Mouse (Mus musculus): ENCODE results near the gene Rapgef5. TPM values are rescaled to one million over a fixed set of nuclear protein-coding genes. Genes with fewer than 3 reads are reported as not detected.
A peak's percentile ranks its signal among the peaks of the same experiment; 100 is the strongest.

The Rapgef5 gene
- polyA plus RNA-seq, 1 experiment from 2014 or later: 17.9 TPM

DNA sequence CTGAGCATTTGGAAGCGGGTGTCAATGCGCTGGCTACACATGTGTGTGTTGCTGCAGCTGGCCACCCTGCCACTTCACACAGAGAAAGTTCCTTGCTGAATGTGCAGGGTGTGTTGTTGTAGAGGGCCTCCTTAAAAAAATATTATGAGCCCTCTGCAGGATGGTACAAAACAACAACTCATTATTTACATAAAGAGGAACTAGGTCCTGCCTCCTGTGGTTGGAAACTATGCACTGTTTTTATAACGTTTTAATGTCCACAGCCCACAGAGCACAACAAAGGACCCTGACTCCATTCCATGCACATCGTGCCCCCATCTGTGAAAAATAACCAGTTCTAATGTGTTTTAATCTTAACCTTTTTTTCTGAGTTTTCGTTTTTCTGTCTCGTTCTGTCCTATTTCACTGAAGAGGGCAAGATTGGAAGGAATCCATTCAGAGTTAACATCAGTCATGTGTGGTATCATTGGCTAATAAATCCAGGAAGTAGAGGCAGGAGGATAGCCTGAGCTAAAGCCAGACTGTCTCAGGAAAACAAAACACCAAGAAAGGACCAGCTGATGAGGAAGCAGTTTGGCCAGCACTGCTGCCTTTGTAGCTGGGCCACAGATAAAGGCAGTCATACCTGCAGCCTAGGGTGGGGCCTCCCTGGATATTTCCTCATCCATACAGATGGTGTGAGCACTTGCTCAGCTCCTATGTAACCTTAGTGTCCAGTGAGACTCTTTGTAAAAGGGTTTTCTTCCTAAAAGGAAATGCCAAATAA, 123.3 kb downstream of the Rapgef5 start:
- Histone ChIP-seq H3K9ac (ENCODE audit: low read depth, low read length) (no peak overlapping the region), H3K9me3 (ENCODE audit: control insufficient read depth, low read length) (no peaks in the 10 kb centered on the region), H3K4me2 (replicated peaks; ENCODE audit: low read depth, low read length) (no peak overlapping the region), H3K27ac (ENCODE audit: low read depth, low read length) (no peak overlapping the region), H3K4me1 (ENCODE audit: control insufficient read depth, insufficient read depth, low read length) (peaks cover 3% of the 10 kb centered on the region; the same call in 1 of the 2 replicates), H3K4me3 (ENCODE audit: low read length) (no peak overlapping the region), H3K27me3 (ENCODE audit: control insufficient read depth, insufficient read depth, low read length) (no peaks in the 10 kb centered on the region), H3K36me3 (ENCODE audit: control insufficient read depth, insufficient read depth, low read length) (no peaks in the 10 kb centered on the region)
- 59% methylated on average over 6 of the region's 6 CpGs for WGBS
- ATAC-seq (ENCODE audit: low FRiP score, low TSS enrichment): no peak

DNA sequence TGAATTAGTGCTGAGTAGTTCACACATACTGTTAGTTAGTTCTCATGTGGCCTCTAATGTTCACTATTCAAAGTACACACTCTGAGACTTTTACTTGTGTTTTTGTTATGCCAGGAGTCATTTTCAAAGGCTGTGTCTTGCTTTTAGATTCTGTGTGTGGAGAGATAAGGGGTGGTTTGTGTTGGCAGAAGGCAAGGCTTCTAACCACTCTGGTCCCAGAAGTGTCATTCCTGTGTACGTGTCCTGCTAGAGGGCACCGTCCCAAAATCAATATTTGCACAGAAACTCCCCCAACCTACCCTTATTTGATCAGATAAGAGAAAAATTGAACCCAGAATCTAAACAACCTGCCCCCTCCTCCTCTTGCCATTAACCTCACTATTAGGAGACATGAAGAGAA, 126.2 kb downstream of the Rapgef5 start:
- no peaks in the 10 kb centered on the region for H3K4me1 ChIP-seq (ENCODE audit: control insufficient read depth, insufficient read depth, low read length)
- H3K4me2 ChIP-seq (replicated peaks; ENCODE audit: low read depth, low read length): no peak overlapping the region
- WGBS: 37% methylated on average over 2 of the region's 2 CpGs
- no peaks in the 10 kb centered on the region for H3K9me3 ChIP-seq (ENCODE audit: control insufficient read depth, low read length)
- H3K27me3 ChIP-seq (ENCODE audit: control insufficient read depth, insufficient read depth, low read length): no peaks in the 10 kb centered on the region
- no peak overlapping the region for H3K4me3 ChIP-seq (ENCODE audit: low read length)
- no peaks in the 10 kb centered on the region for H3K36me3 ChIP-seq (ENCODE audit: control insufficient read depth, insufficient read depth, low read length)
- H3K27ac ChIP-seq (ENCODE audit: low read depth, low read length): no peak overlapping the region
- H3K9ac ChIP-seq (ENCODE audit: low read depth, low read length): no peak overlapping the region
- no peak for ATAC-seq (ENCODE audit: low FRiP score, low TSS enrichment)

DNA sequence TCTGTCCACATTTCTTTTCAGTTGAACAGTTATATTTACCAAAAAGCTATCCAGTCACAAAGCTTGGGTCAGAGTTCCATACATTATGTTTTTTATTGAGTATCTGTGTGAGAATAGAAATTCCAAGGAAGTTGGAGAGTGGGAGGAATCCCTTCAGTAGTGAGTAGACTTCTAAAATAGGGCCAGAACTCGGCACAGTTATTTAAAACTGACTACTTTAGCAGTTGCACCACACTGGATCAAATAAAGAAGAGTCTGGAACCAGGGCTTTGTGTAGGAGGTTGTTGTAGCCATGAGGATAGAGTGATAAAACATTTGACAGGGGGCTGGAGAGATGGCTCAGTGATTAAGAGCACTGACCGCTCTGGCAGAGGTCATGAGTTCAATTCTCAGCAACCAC, 129.5 kb downstream of the Rapgef5 start:
- no peak overlapping the region for H3K27ac ChIP-seq (ENCODE audit: low read depth, low read length)
- H3K9ac ChIP-seq (ENCODE audit: low read depth, low read length): no peak overlapping the region
- no peak overlapping the region for H3K4me3 ChIP-seq (ENCODE audit: low read length)
- no peaks in the 10 kb centered on the region for H3K4me1 ChIP-seq (ENCODE audit: control insufficient read depth, insufficient read depth, low read length)
- H3K9me3 ChIP-seq (ENCODE audit: control insufficient read depth, low read length): no peaks in the 10 kb centered on the region
- no peaks in the 10 kb centered on the region for H3K36me3 ChIP-seq (ENCODE audit: control insufficient read depth, insufficient read depth, low read length)
- ATAC-seq (ENCODE audit: low FRiP score, low TSS enrichment): no peak
- no peaks in the 10 kb centered on the region for H3K27me3 ChIP-seq (ENCODE audit: control insufficient read depth, insufficient read depth, low read length)
- H3K4me2 ChIP-seq (replicated peaks; ENCODE audit: low read depth, low read length): no peak overlapping the region
- WGBS: 66% methylated on average over 2 of the region's 2 CpGs

DNA sequence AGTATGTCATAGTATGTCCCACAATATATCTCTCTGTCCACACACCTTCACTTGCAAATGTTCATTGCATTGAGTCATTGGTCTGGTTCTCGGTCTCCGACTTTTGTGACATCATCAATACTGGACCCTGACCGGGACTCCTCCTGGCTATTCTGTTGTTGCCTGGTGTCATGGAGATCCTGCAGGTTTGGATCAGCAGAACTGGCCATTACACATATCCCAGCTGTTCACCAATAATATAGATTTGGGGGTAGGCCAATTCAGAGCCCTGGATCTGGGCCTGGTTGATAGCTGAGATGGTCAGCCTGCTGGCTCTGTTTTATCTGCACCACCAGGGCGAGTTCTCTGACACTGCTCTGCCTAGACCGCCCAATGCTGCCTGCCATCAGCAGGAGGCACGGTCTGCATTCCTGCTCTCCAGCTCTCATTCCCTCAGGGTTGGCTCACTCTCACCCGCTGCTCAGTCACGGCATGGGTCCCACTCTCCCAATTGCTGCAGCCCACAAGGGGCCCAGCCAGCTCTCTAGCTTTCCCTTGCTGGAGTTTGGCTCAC, 137.7 kb downstream of the Rapgef5 start:
- ATAC-seq (ENCODE audit: low FRiP score, low TSS enrichment): peak; percentile 39; the same call in 1 of the 2 replicates
- no peak overlapping the region for H3K9ac ChIP-seq (ENCODE audit: low read depth, low read length)
- H3K9me3 ChIP-seq (ENCODE audit: control insufficient read depth, low read length): no peaks in the 10 kb centered on the region
- no peak overlapping the region for H3K27ac ChIP-seq (ENCODE audit: low read depth, low read length)
- no peaks in the 10 kb centered on the region for H3K27me3 ChIP-seq (ENCODE audit: control insufficient read depth, insufficient read depth, low read length)
- 82% methylated on average over 8 of the region's 8 CpGs for WGBS
- no peak overlapping the region for H3K4me2 ChIP-seq (replicated peaks; ENCODE audit: low read depth, low read length)
- H3K4me1 ChIP-seq (ENCODE audit: control insufficient read depth, insufficient read depth, low read length): no peaks in the 10 kb centered on the region
- H3K4me3 ChIP-seq (ENCODE audit: low read length): no peak overlapping the region
- H3K36me3 ChIP-seq (ENCODE audit: control insufficient read depth, insufficient read depth, low read length): no peaks in the 10 kb centered on the region

DNA sequence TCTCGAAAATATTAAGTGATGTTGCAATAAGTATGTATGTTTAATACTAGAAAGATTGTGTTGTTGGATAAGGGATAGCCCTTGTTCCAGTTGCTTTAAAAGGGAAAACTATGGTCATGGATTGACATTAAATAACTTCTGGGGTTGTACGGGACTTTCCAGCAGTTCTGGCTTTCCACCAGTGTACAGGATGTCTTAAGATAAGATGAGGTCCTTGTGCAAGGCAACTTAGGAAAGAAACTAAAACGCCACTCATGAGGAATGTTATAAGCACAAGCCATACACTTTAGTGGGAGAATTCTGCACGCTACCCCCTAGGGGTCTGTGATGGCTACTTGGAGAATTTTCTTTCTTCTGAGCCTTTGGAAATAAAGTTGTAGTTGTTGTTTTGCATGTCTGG, 140.7 kb downstream of the Rapgef5 start:
- ATAC-seq (ENCODE audit: low FRiP score, low TSS enrichment): no peak
- H3K9me3 ChIP-seq (ENCODE audit: control insufficient read depth, low read length): no peaks in the 10 kb centered on the region
- no peak overlapping the region for H3K4me2 ChIP-seq (replicated peaks; ENCODE audit: low read depth, low read length)
- H3K4me1 ChIP-seq (ENCODE audit: control insufficient read depth, insufficient read depth, low read length): no peaks in the 10 kb centered on the region
- H3K4me3 ChIP-seq (ENCODE audit: low read length): no peak overlapping the region
- H3K27ac ChIP-seq (ENCODE audit: low read depth, low read length): no peak overlapping the region
- no peak overlapping the region for H3K9ac ChIP-seq (ENCODE audit: low read depth, low read length)
- 71% methylated on average over 4 of the region's 4 CpGs for WGBS
- no peaks in the 10 kb centered on the region for H3K36me3 ChIP-seq (ENCODE audit: control insufficient read depth, insufficient read depth, low read length)
- H3K27me3 ChIP-seq (ENCODE audit: control insufficient read depth, insufficient read depth, low read length): no peaks in the 10 kb centered on the region

DNA sequence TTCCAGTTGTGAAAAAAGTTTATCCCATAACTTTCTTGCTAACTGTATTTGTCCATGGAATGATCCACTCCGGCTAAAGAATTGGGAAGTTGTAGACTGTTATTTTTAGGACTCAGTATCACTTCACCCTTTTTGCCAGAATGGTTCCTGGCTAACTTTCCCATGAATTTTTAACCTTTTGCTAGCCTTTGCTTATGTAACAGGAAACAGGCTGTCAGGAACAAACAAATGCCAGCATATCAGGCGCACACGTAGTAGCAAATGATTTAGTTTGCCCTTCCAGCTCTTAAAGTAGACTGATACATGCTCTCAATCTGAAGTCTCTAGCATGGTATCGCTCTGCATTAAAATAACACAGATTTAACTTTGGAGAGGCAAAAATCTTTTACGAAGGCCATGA, 141.5 kb downstream of the Rapgef5 start:
- H3K9ac ChIP-seq (ENCODE audit: low read depth, low read length): peak overlapping the region; percentile 28; the same call in 1 of the 2 replicates
- no peaks in the 10 kb centered on the region for H3K27me3 ChIP-seq (ENCODE audit: control insufficient read depth, insufficient read depth, low read length)
- no peaks in the 10 kb centered on the region for H3K9me3 ChIP-seq (ENCODE audit: control insufficient read depth, low read length)
- 68% methylated on average over 5 of the region's 5 CpGs for WGBS
- H3K4me2 ChIP-seq (replicated peaks; ENCODE audit: low read depth, low read length): 0 out of 2 replicates have a peak overlapping the region, but pooled peaks have one; percentile 8
- H3K27ac ChIP-seq (ENCODE audit: low read depth, low read length): no peak overlapping the region
- H3K4me3 ChIP-seq (ENCODE audit: low read length): peak overlapping the region; percentile 15; the same call in 1 of the 2 replicates
- ATAC-seq (ENCODE audit: low FRiP score, low TSS enrichment): no peak
- H3K36me3 ChIP-seq (ENCODE audit: control insufficient read depth, insufficient read depth, low read length): no peaks in the 10 kb centered on the region
- H3K4me1 ChIP-seq (ENCODE audit: control insufficient read depth, insufficient read depth, low read length): no peaks in the 10 kb centered on the region

DNA sequence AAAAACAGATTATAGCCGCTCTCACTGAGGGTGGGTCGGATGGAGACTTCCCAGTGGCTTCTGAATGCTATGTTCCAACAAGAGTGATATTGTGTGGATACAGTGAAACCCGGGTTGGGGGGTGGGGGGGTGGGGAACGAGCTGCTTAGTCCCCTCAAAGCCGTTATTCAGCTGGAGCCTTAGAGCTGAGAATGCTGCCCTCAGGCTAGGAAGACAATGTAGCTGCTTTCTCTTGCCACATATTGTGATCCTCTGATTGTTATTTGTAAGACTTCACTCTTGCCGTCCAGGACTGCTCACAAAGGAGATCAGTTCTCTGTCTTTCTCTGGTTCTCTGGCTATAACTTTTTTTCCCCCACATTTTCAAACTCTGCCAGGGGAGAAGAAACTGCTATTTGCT, 142.5 kb downstream of the Rapgef5 start:
- no peak overlapping the region for H3K9ac ChIP-seq (ENCODE audit: low read depth, low read length)

DNA sequence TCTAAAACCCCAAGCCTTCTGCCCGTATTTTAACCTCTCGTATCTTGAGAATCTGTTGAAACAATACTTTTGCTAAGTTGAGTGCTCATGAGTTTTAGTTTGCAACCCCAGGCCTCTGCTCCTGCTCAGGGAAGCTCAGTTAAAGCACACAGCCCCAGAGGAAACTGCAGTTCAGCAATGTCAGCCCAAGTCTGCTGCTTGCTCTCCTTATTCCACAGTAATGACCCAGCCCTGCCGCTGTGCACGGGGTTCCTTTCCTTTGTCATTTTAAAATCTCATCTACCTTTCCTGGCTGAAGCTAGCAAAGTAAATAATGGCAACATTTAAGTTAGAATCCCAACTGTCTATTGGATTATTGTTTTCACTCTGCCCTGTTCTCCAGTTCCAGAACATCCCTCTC, 144.1 kb downstream of the Rapgef5 start:
- Histone ChIP-seq H3K27ac (ENCODE audit: low read depth, low read length) (no peak overlapping the region), H3K4me3 (ENCODE audit: low read length) (peak overlapping the region; percentile 4; the same call in 1 of the 2 replicates)
- WGBS: 34% methylated on average over 4 of the region's 4 CpGs

More for the DNA sequence above, 142.5 kb downstream of the Rapgef5 start:
- Histone ChIP-seq H3K4me3 (ENCODE audit: low read length) (peak overlapping the region; percentile 15; the same call in 1 of the 2 replicates), H3K36me3 (ENCODE audit: control insufficient read depth, insufficient read depth, low read length) (no peaks in the 10 kb centered on the region), H3K27me3 (ENCODE audit: control insufficient read depth, insufficient read depth, low read length) (no peaks in the 10 kb centered on the region), H3K4me1 (ENCODE audit: control insufficient read depth, insufficient read depth, low read length) (no peaks in the 10 kb centered on the region), H3K9me3 (ENCODE audit: control insufficient read depth, low read length) (no peaks in the 10 kb centered on the region), H3K27ac (ENCODE audit: low read depth, low read length) (no peak overlapping the region), H3K4me2 (replicated peaks; ENCODE audit: low read depth, low read length) (no peak overlapping the region)
- 56% methylated on average over 6 of the region's 6 CpGs for WGBS
- no peak for ATAC-seq (ENCODE audit: low FRiP score, low TSS enrichment)

DNA sequence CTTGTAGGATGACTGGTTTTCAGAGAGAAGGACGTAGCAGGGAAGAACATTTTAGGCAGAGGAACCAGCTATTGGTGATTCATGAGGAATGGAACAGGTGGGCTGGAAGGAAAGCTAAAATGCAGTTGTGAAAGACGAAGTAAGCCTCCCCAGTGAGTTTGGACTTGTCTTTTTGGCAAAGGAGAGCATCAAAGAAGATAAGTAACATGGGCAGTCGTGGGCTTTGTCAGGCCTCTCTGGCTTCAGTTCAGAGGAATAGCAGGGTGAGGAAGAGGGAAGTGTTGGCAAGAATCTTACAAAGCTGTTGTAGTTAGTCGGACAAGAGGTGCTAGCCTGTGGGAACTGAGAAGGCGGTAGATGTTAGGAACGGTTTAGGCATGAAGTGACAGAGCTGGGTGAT, 145.6 kb downstream of the Rapgef5 start:
- Histone ChIP-seq H3K36me3 (ENCODE audit: control insufficient read depth, insufficient read depth, low read length) (no peaks in the 10 kb centered on the region), H3K27ac (ENCODE audit: low read depth, low read length) (no peak overlapping the region), H3K27me3 (ENCODE audit: control insufficient read depth, insufficient read depth, low read length) (no peaks in the 10 kb centered on the region), H3K4me1 (ENCODE audit: control insufficient read depth, insufficient read depth, low read length) (0 out of 2 replicates have a peak, but pooled peaks cover 4% of the 10 kb centered on the region), H3K9me3 (ENCODE audit: control insufficient read depth, low read length) (no peaks in the 10 kb centered on the region), H3K4me3 (ENCODE audit: low read length) (no peak overlapping the region), H3K4me2 (replicated peaks; ENCODE audit: low read depth, low read length) (no peak overlapping the region), H3K9ac (ENCODE audit: low read depth, low read length) (no peak overlapping the region)
- ATAC-seq (ENCODE audit: low FRiP score, low TSS enrichment): no peak
- WGBS: 85% methylated on average over 6 of the region's 6 CpGs

More for the DNA sequence above, 144.1 kb downstream of the Rapgef5 start:
- H3K4me2 ChIP-seq (replicated peaks; ENCODE audit: low read depth, low read length): no peak overlapping the region; the same call in 1 of the 2 replicates
- ATAC-seq (ENCODE audit: low FRiP score, low TSS enrichment): no peak
- no peaks in the 10 kb centered on the region for H3K9me3 ChIP-seq (ENCODE audit: control insufficient read depth, low read length)
- no peak overlapping the region; the same call in 1 of the 2 replicates for H3K9ac ChIP-seq (ENCODE audit: low read depth, low read length)
- no peaks in the 10 kb centered on the region for H3K27me3 ChIP-seq (ENCODE audit: control insufficient read depth, insufficient read depth, low read length)
- 0 out of 2 replicates have a peak, but pooled peaks cover 4% of the 10 kb centered on the region for H3K4me1 ChIP-seq (ENCODE audit: control insufficient read depth, insufficient read depth, low read length)
- no peaks in the 10 kb centered on the region for H3K36me3 ChIP-seq (ENCODE audit: control insufficient read depth, insufficient read depth, low read length)

Data from kidney, embryonic 14.5 days (tissue).